Mouse (Mus musculus) cortical plate, adult 2 months (tissue): Measurements from ENCODE around the gene Tnf. TPM values are rescaled to one million over a fixed set of nuclear protein-coding genes. Genes with fewer than 3 reads are reported as not detected.

Experiments
- H3K27ac ChIP-seq: fragments of 200-500 bp; 2 replicates; pipeline ENCODE4 v1.5.1; 2012; ENCODE audit warnings: low read length, control low read depth, inconsistent platforms; ENCODE audit not compliant: insufficient read depth
- H3K4me1 ChIP-seq: fragments of 200-500 bp; 2 replicates; pipeline ENCODE4 v1.6.1; 2011; ENCODE audit warnings: low read length; ENCODE audit not compliant: control insufficient read depth, insufficient read depth
- H3K4me3 ChIP-seq: fragments of 200-500 bp; 2 replicates; pipeline ENCODE4 v1.5.1; 2011; ENCODE audit warnings: mild to moderate bottlenecking, low read length, control low read depth; ENCODE audit not compliant: insufficient read depth
- CTCF ChIP-seq: fragments of 200-500 bp; IDR thresholded peaks from 2 replicates; pipeline ENCODE4 v1.5.1; 2011; ENCODE audit warnings: mild to moderate bottlenecking, control low read depth, low read length; ENCODE audit not compliant: insufficient read depth; ENCODE audit errors: extremely low read depth
- POLR2A ChIP-seq: fragments of 200-500 bp; IDR thresholded peaks from 2 replicates; pipeline ENCODE4 v1.6.1; 2011; ENCODE audit warnings: mild to moderate bottlenecking, low read length, control low read depth; ENCODE audit not compliant: insufficient read depth; ENCODE audit errors: extremely low read depth
- polyA plus RNA-seq: library from polyadenylated mRNA; depleted of rRNA; stranded (reverse); fragments of >200 nt; gene quantifications from 2 replicates; pipeline ENCODE4 v1.2.3, GENCODE M21; 2012; rRNA removed

Gene Tnf
- polyA plus RNA-seq, 1 experiment = 0.06 TPM

DNA sequence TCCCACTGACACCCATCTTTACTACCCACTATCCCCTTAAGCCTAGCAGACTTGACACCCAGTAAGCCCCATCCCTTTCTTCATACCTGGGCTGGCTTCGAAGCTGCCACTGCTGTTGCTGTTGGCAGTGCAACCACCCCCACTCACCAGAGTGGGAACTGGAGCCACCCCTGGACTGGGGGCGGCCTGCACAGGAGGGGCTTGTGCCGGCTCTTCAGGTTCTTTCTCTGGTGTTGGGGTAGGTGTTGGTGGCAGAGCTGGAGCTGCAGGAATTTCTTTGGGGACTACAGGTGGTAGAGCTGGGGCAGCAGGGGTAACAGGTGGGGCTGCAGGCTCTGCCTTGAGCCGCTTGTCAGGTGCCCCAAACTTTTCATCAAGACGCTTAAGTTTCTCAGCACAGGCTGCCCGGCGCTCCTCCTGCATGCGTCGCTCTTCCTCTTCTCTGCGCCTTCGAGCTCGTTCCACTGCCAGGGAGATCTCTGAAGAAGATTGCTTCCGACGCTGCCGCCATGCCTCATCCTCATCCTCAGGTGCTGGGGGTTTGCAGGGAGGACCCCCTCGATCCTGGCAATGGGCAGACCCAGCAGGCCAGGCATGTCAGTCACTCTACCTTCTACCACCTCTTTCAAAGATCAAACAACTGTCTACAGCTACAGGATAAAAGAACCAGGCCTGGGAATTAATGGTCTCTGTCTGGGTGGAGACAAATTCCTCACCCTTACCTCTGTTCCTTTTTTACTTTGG, 42.8 kb downstream of the Tnf start:
- Histone ChIP-seq H3K4me3 (no peak overlapping the region), H3K4me1 (peaks cover 2% of the 10 kb centered on the region; the same call in 1 of the 2 replicates), H3K27ac (no peak overlapping the region)
- no peak for TF ChIP-seq CTCF
- TF ChIP-seq POLR2A = no peak

- TF ChIP-seq POLR2A (no peak), CTCF (no peak)
- no peak overlapping the region for H3K4me3 ChIP-seq
- peaks cover 2% of the 10 kb centered on the region; the same call in 1 of the 2 replicates for H3K4me1 ChIP-seq
- no peak overlapping the region for H3K27ac ChIP-seq
Observed at GRCm38 (mm10) chr17:35157661-35158175, 44.1 kb downstream of the Tnf start.

DNA sequence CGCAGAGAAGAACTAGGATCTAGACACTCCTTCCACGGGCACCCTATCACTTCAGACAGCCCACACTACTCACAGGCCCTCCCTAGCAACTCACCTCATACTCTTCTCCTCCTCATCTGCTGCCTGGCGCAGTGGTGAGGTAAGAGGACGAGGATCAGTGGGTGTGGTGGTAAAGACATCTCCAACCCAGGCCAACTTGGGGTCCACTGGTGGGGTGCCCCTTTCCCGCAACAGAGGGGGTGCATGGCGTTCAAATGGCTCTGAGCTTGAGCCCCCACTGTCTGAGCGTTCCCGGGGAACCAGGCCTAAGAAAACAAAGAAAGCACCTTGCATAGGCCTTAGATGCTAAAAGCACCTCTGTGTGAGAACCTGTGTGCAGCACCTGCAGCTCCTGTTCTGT, 44.6 kb downstream of the Tnf start:
- H3K27ac ChIP-seq = no peak overlapping the region
- no peak overlapping the region for H3K4me3 ChIP-seq
- H3K4me1 ChIP-seq = peaks cover 2% of the 10 kb centered on the region; the same call in 1 of the 2 replicates
- TF ChIP-seq CTCF (no peak), POLR2A (no peak)

GRCm38 (mm10) chr17:35156461-35157200, 45.2 kb downstream of the Tnf start:
- Histone ChIP-seq H3K4me3 (no peak overlapping the region), H3K4me1 (no peaks in the 10 kb centered on the region), H3K27ac (no peak overlapping the region)
- TF ChIP-seq POLR2A (no peak), CTCF (no peak)

DNA sequence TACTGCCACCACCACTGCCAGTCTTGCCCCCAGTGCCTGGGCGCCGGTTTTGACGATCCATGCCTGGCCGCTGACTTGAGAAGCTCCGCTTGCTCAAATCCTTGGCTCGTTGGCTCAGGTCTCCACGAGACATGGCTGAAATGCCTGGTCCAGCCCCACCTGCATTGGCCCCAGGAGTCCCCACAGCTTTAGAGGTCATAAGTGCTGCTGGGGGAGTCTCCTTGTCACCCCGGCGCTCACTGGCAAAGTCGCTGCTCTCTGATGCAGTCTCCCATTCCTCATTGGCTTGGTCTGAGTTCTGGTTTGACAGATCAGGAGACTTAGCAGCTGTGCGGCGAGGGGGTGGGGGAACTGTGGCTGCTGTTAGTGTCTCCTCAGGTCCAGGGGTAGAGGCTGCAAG, 46.4 kb downstream of the Tnf start:
- H3K27ac ChIP-seq = no peak overlapping the region
- TF ChIP-seq CTCF (no peak), POLR2A (no peak)
- H3K4me1 ChIP-seq = no peaks in the 10 kb centered on the region
- H3K4me3 ChIP-seq = no peak overlapping the region

GRCm38 (mm10) chr17:35154616-35155015, 47.2 kb downstream of the Tnf start:
- no peak overlapping the region for H3K4me3 ChIP-seq
- H3K4me1 ChIP-seq = no peaks in the 10 kb centered on the region
- no peak overlapping the region for H3K27ac ChIP-seq
- TF ChIP-seq CTCF = no peak
- no peak for TF ChIP-seq POLR2A

DNA sequence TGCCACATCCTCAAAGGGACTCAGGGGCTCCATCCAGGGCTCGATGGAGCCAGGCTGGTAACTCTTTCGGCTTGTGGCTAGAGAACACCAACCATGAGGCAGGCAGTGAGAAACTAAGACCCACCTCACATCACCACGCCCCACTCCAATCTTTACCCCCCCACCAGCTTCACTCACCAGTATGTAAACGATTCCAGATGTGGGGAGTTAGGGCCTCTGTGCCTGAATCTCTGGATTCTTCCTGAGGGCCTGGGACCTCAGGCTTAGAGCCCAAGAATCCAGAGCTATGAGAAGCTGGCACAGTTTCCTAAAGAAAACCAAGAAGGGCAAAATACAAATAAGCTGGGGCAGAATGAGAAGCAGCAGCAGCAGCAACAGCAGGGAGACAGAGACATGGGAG, 47.9 kb downstream of the Tnf start:
- TF ChIP-seq CTCF = no peak
- TF ChIP-seq POLR2A = no peak
- H3K4me1 ChIP-seq = no peaks in the 10 kb centered on the region
- H3K27ac ChIP-seq = no peak overlapping the region
- H3K4me3 ChIP-seq = no peak overlapping the region

DNA sequence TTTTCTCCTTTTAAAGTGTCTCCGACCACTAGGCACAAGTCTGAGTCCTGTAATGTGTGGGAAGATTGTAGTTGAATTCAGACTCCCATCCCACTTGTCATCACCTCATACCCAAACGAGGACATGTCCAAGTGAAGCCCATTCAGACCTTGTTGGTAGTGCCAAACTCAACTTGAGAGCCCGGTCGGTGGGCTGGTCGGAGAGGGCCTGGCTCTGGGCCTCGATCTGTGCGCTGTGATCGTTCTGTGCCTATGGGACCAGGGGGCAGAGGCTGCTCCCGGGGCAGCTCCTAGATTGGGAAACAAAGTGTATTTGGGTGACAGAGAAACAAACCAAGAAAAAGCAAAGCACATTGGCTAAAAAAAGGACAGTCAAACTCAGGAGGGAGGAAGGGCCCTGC, 48.7 kb downstream of the Tnf start:
- no peak for TF ChIP-seq CTCF
- TF ChIP-seq POLR2A = no peak
- Histone ChIP-seq H3K27ac (no peak overlapping the region), H3K4me1 (no peaks in the 10 kb centered on the region), H3K4me3 (no peak overlapping the region)

DNA sequence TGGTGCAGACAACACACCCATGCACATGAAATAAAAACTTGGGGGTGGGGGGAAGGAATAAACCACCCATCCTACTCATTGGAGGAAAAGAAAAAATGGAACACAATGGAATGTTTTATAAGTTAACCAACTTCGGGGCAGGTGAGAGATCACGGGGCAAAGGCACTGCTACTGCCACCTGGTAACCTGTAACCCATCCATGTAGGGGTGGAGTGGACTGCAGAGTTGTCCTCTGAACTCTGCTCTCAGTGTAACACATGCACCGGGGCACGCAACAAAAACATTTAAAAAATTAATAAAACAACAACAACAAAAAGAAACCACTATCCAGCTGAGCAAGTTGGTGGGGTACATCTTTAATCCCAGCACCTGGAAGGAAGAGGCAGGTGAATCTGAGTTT, 49.7 kb downstream of the Tnf start:
- Histone ChIP-seq H3K4me1 (no peaks in the 10 kb centered on the region), H3K27ac (no peak overlapping the region), H3K4me3 (no peak overlapping the region)
- TF ChIP-seq POLR2A = no peak
- TF ChIP-seq CTCF = no peak

Other genes starting within 250 kb of the Tnf start
- gene Hspa1b, start 242.8 kb downstream of the Tnf start, polyA plus RNA-seq = 8.4 and 11.6 TPM in 2 replicates
- gene Gm20481, start 232.1 kb downstream of the Tnf start, polyA plus RNA-seq = not detected in 2 replicates
- 12.0 and 14.0 TPM in 2 replicates for gene Hspa1a, start 229.9 kb downstream of the Tnf start, polyA plus RNA-seq
- 0.50 and 0.59 TPM in 2 replicates for gene Hspa1l, start 229.3 kb downstream of the Tnf start, polyA plus RNA-seq
- gene Lsm2, start 220.1 kb downstream of the Tnf start, polyA plus RNA-seq = 36.9 and 37.2 TPM in 2 replicates
- 43.7 and 46.6 TPM in 2 replicates for gene Vars, start 201.0 kb downstream of the Tnf start, polyA plus RNA-seq
- 0.29 and 0.36 TPM in 2 replicates for gene Vwa7, start 185.4 kb downstream of the Tnf start, polyA plus RNA-seq
- 0.94 and 0.96 TPM in 2 replicates for gene Sapcd1, start 174.0 kb downstream of the Tnf start, polyA plus RNA-seq
- gene Msh5, start 155.3 kb downstream of the Tnf start, polyA plus RNA-seq = 0.58 and 0.72 TPM in 2 replicates
- 18.4 and 18.7 TPM in 2 replicates for gene Clic1, start 152.0 kb downstream of the Tnf start, polyA plus RNA-seq
- gene Ddah2, start 143.0 kb downstream of the Tnf start, polyA plus RNA-seq = 25.1 and 26.8 TPM in 2 replicates
- not detected in 2 replicates for gene Ly6g6c, start 136.6 kb downstream of the Tnf start, polyA plus RNA-seq
- gene Mpig6b, start 135.8 kb downstream of the Tnf start, polyA plus RNA-seq = not detected in 2 replicates
- 4.8 and 5.5 TPM in 2 replicates for gene Ly6g6e, start 125.1 kb downstream of the Tnf start, polyA plus RNA-seq
- gene Ly6g6d, start 123.9 kb downstream of the Tnf start, polyA plus RNA-seq = 1.8 and 3.6 TPM in 2 replicates
- 0.44 and 1.1 TPM in 2 replicates for gene Ly6g6f, start 116.4 kb downstream of the Tnf start, polyA plus RNA-seq
- 147 and 159 TPM in 2 replicates for gene Abhd16a, start 112.7 kb downstream of the Tnf start, polyA plus RNA-seq
- gene Ly6g5c, start 93.7 kb downstream of the Tnf start, polyA plus RNA-seq = not detected in 2 replicates
- gene Ly6g5b, start 86.6 kb downstream of the Tnf start, polyA plus RNA-seq = 0.91 and 1.3 TPM in 2 replicates
- 20.4 and 21.0 TPM in 2 replicates for gene Gpank1, start 80.6 kb downstream of the Tnf start, polyA plus RNA-seq
- 191 and 200 TPM in 2 replicates for gene Csnk2b, start 80.0 kb downstream of the Tnf start, polyA plus RNA-seq
- 9.6 and 10.3 TPM in 2 replicates for gene D17H6S53E, start 75.6 kb downstream of the Tnf start, polyA plus RNA-seq
- gene Apom, start 70.0 kb downstream of the Tnf start, polyA plus RNA-seq = 0.13 TPM in 2 replicates
- gene Bag6, start 66.8 kb downstream of the Tnf start, polyA plus RNA-seq = 194 and 212 TPM in 2 replicates
- 269 and 273 TPM in 2 replicates for gene Prrc2a, start 37.1 kb downstream of the Tnf start, polyA plus RNA-seq
- 13.0 and 13.2 TPM in 2 replicates for gene Aif1, start 25.9 kb downstream of the Tnf start, polyA plus RNA-seq
- 18.9 and 20.2 TPM in 2 replicates for gene Lst1, start 13.6 kb downstream of the Tnf start, polyA plus RNA-seq
- gene Ltb, start 7.6 kb downstream of the Tnf start, polyA plus RNA-seq = 0.71 and 1.5 TPM in 2 replicates
- gene Lta, start 3.3 kb upstream of the Tnf start, polyA plus RNA-seq = 0.19 and 0.32 TPM in 2 replicates
- gene Gm16181, start 18.8 kb upstream of the Tnf start, polyA plus RNA-seq = not detected in 2 replicates
- 765 and 777 TPM in 2 replicates for gene Atp6v1g2, start 31.7 kb upstream of the Tnf start, polyA plus RNA-seq
- 12.2 and 13.8 TPM in 2 replicates for gene Nfkbil1, start 33.8 kb upstream of the Tnf start, polyA plus RNA-seq
- gene Ddx39b, start 39.7 kb upstream of the Tnf start, polyA plus RNA-seq = 382 and 400 TPM in 2 replicates
- 64.1 and 72.6 TPM in 2 replicates for gene H2-D1, start 60.7 kb upstream of the Tnf start, polyA plus RNA-seq
- gene H2-Q1, start 118.4 kb upstream of the Tnf start, polyA plus RNA-seq = 0.68 and 0.88 TPM in 2 replicates
- 0.57 and 0.96 TPM in 2 replicates for gene H2-Q2, start 140.2 kb upstream of the Tnf start, polyA plus RNA-seq
- gene H2-Q4, start 177.6 kb upstream of the Tnf start, polyA plus RNA-seq = 6.2 and 6.5 TPM in 2 replicates
- gene H2-Q6, start 222.8 kb upstream of the Tnf start, polyA plus RNA-seq = 1.2 and 1.7 TPM in 2 replicates
- gene H2-Q7, start 237.1 kb upstream of the Tnf start, polyA plus RNA-seq = 1.2 and 1.9 TPM in 2 replicates